Mouse (Mus musculus): ENCODE results near the gene Pdcd2l.
"Not testable (repeated sequence)": the region's sequence is repeated elsewhere in the genome, so short reads cannot be mapped to it uniquely, and the experiment has no call there.

Gene Pdcd2l

DNA sequence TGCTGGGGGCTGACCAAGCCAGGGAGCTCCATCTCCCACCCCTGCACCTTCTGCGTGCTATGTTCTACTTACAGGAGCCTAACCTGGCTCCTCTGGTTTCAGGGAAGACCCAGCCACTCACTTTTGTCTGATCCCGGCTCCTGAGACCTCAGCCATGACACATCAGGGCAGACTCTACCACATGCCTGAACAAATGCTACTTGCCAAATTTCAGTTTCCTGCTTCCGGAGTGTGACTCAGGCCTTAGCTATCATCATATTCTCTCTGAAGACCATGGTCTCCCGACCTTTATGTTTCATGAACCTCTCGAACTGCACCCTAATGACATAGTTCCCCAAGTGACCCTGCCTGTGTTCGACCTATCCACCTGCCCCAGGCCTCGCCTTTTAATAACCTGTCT lies 16.8 kb upstream of the Pdcd2l start:
- no peak for DNase-seq (ENCODE audit: low read depth, low spot score)

DNA sequence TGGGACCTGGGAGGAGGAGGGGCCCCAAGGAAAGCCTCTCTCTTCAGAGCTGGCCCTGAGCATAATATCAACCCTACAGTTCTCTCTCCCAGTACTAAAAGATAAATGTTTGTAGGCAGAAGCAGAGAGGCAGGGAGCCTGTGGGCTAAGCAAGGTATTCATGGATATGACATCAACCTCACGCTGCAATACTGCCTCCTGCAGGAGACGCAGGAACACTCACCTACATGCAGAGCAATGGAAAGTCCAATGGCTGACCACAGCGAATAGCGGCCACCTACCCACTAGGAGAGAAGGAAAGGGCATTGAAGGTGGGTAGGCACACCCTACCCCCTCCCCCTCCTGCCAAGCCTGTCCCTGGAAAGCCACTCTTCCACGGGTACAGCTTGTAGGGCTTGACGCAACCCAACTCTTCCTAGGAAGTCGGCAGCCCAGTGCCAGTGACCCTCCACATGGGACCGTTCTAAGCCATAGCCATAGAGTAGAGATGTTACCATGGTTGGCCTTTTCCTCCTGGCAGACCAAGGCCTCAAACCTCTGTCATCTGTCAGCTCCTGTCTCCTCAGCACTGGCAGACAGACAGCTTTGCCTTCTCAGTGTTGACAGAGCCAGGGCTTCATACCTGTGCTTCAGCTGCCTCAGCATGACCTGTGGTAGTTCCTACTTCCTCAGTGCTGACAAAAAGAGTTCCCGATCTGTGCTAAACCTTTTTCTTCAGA lies 11.7 kb upstream of the Pdcd2l start:
- DNase-seq (ENCODE audit: low read depth, low spot score): no peak

DNA sequence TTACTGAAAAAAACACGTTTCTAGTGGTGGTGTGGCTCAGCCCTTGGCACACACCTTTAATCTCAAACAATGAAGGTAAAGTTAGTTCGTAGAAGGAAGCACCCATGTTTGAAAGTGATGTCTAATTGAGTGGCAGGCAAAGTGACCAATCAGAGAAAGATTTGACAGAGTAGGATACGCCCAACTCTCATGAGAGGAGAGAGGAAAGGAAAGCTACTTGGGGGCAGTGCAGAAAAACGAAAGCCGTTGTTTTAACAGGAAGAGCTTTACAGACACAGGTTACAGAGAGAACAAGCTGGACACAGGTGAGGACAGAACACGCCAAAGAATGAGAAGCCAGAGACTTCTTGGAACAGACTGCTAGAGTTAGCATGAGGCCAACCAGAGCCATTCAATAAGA lies 9.9 kb upstream of the Pdcd2l start:
- no peak for DNase-seq (ENCODE audit: low read depth, low spot score)

DNA sequence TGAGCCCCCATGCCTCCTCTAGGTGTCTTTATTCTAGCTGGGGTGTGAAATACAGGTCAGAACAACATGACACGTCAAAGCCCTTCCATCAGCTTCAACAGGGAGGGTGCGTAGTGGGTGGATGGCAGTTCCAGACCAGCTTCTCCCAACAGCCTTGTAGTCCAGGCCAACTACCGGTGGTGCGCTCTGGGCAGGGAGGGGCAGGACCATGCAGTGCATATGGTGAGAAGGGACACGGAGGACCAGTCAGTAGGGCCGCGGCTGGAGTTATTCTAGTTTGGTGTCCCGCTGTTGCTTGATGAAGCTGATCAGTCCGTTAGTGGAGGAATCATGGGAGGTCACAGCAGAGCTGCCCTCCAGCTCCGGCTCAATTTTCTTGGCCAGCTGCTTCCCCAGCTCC lies 5.7 kb upstream of the Pdcd2l start:
- not testable (repeated sequence) for DNase-seq (ENCODE audit: low read depth, low spot score)

DNA sequence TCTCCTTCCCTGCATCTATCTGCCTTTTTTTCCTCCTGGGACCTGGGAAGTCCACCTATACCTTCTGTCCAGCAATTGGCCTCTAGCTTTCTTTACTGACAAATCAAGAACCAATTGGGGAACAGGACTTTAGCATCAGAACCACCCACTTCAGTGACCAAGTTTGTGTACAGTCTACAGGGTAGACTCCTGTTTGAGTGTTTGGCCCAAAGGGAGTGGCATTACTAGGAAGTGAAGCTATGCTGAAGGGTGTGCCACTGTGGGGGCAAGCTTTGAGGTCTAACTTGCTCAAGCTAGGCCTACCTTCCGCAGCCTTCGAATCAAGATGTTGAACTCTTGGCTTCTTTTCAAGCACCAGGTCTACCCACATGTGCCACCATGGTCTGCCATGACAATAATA lies 4.4 kb upstream of the Pdcd2l start:
- no peak for DNase-seq (ENCODE audit: low read depth, low spot score)

DNA sequence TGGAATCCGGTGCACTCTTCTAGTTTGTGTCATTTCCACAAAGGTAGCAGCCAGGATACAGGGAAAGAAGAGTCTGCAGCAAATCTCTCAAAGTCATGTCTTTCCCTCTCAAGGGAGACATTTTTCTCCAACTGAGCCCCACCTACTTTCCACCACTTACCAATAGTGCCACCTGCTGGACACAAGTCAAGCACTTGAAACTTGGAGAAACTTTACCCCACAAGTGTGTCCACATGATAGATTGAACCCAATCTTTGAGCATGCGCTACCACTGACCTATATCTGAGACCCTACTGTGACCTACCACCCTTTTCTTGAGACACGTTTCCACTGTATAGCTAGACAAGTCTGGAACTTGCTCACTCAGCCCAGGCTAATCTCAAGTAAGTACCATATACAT lies 1.9 kb upstream of the Pdcd2l start:
- peak; percentile 56 for DNase-seq (ENCODE audit: low read depth, low spot score)

DNA sequence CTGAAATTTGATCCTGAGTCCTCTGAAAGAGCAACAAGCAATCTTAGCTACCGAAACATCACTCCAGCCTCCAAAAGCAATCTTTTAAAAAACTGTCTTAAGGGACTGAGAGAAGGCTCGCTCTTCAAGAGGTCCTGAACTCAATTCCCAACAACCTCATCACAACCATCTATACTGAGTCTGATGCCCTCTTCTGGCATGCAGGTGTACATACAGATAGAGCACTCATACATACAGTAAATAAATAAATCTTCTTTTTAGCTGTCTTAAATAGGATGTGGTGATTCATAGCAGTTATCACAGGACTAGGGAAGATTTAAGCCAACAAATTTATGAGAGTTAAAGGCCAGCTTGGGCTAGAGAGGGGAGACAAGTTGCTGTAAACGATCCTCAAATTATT lies 829 bp downstream of the Pdcd2l start:
- DNase-seq (ENCODE audit: low read depth, low spot score): peak; percentile 11

DNA sequence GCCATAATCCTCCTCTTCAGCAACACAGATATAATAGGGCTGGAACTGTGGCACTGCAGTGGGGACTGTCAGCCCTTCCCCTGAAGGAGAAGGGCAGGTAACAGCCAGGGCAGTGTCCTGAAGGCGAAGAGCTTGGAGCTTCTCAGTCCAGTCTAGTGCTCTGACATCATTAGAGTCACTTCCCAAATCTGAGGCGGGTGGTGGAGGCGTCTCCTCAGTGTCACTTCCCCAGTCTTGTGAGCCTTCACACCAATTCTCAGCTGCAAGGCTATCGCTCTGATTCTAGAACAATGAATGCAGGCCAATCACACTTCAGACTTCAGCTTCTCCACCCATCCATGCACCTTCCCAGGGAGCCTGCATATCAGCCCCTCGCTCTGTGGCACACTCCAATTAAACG lies 3.6 kb downstream of the Pdcd2l start:
- peak; percentile 16 for DNase-seq (ENCODE audit: low read depth, low spot score)

DNA sequence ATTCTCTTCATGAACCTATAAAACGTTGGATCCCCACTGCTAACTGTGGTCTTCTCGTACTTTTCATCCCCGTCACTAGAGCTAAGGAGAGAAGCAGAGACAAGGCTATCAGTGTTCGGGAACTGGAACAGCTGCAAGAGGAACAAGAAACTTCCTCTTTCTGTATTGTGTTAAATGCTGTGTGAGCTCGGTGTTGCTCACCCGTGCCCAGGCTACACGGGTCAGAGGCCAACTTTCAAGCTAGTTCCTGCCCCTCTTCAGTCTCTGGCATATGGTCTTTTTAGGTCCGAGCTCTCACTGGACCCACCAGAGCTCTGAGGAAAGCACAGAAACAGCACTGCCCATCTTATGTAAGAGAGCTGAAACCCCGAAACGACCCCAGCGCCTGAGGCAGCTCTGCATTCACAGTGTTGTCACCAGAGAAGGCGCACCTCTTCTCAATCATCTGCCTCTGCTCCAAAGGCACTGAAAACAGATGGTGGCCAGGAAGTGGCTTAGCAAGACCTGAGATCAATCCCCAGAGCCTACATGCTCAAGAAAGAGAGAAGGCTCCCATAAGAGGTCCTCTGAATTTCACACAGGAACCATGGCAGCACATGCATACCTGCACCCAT lies 7.0 kb downstream of the Pdcd2l start:
- peak; percentile 18 for DNase-seq (ENCODE audit: low read depth, low spot score)

DNA sequence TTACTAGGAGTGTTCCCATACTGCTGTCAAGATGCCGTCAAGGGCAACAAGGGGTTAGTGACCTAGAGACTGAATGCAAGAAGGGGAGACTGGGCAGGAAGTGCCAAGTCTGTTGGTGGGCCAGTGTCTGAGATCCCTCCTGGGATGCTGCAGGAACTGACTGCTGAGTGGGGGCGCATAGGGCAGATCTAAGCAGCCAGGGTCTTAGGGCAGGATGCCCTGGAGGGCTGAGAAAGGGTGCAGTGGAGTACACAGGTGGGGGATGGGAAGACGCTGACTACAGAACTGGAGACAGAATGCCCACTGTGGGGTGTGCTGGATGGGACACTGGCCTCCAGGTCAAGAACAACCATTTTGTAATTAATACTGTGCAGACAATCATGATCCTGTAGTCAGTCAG lies 12.7 kb downstream of the Pdcd2l start:
- no peak for DNase-seq (ENCODE audit: low read depth, low spot score)

DNA sequence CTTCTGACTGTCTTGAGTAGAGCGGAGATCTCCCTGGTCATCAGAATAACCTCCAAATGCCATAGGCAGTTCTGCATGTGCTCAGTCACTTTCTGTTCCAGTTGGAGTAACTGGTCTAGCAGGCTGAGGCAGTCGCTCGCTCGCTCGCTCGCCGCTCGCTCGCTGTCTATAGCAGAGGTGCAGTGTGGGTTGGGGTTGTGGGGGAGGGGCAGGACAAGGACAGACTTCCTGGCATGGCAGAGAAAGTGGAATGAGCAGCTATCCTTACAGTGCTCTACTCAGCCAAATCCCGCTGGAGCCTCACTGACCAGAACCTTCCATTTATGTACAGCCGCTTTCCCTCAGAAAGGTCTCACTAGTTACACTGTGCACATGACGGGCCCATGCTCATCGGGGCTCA lies 13.1 kb downstream of the Pdcd2l start:
- DNase-seq (ENCODE audit: low read depth, low spot score): no peak

DNA sequence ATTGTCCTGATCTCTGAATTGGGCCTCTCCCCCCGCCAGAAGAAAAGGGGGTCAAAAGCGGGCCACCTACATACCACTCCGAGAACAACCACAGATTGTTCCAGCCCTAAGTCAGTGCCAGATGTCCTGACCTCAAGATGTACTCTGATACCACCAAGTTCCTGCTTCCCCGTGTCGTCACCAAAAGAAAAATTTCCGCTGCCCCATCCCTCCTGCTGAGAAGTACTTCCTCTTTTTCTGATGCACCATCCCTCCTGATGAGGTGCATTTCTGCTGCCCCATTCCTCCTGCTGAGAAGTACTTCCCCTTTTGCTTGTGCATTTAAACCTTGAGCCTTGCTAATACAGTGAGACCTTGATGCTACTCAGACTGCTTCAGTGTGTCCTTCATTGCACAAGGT lies 20.2 kb downstream of the Pdcd2l start:
- DNase-seq (ENCODE audit: low read depth, low spot score): not testable (repeated sequence)

DNA sequence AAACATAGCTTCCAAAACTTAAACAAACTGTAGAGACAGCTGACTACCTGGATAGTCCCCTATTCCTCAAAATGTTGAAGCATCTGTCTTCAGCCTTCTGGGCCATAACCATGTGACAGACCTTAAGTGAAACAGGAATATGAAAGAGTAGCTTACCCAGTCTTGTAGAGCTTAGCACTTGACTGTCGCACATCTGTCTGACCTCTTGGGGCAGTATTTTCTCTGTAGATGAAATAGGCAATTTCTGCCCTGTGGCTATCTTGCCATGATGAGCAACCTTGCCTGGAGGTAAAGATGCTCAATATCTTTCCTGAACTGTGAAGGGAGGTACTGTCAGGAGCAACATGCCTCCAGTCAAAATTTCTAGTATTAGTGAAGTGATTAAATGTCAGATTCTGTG lies 24.2 kb downstream of the Pdcd2l start:
- no peak for DNase-seq (ENCODE audit: low read depth, low spot score)

DNA sequence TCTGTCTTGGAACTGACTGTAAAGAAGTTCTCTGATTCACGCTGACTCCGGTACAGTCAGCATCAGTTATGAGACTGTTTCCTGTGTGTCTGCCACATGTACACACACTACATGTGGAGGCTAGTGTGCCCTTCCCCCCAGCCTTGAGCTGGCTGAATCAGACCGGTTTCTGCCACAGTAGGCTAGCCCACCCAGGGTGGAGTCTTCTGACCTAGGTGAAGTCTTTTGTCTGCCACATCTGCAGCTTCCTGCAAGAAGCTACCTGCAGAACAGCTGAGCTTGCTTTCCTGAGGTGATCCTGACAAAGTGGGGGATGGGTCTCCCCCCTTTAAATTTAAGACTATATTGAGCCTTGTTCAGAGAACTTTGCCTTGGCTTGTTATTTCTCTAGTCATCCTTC lies 27.0 kb downstream of the Pdcd2l start, which contains the start of gene Uba2:
Gene Uba2 (minus strand): TSS at position 146 of the 400 bp plus-strand sequence.
- DNase-seq (ENCODE audit: low read depth, low spot score): no peak

DNA sequence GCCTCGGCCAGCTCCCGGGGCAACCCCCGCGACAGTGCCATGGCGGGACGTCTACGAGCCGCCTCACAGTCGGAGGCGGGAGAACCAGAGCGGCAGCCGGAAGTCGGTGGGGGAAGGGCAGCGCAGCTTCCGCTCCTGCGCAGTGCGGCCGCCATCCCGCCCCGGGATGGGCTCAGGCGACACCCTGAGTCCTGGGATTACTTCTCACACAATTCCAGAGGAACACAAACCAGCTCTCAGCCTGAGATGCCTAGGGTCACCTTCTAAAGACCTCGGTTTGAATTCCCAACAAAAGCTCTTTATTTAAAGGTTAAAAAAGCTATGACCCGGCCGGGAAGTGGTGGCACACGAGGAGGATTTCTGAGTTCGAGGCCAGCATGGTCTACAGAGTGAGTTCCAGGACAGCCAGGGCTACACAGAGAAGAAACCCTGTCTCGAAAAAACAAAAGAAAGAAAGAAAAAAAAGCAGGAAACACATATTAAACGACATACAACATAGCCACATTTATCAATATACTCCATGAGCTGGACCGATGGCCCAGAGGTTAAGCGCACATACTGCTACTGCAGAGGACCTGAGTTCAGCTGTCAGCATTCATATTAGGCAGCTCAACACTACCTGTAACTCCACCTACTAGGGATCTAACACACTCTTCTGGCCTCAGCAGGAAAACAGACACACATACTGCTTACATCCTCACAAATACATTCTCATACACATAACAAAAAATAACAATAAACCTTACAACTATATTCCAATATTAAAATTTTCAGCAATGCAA lies 27.8 kb downstream of the Pdcd2l start:
- DNase-seq (ENCODE audit: low read depth, low spot score): peak; percentile 93

DNA sequence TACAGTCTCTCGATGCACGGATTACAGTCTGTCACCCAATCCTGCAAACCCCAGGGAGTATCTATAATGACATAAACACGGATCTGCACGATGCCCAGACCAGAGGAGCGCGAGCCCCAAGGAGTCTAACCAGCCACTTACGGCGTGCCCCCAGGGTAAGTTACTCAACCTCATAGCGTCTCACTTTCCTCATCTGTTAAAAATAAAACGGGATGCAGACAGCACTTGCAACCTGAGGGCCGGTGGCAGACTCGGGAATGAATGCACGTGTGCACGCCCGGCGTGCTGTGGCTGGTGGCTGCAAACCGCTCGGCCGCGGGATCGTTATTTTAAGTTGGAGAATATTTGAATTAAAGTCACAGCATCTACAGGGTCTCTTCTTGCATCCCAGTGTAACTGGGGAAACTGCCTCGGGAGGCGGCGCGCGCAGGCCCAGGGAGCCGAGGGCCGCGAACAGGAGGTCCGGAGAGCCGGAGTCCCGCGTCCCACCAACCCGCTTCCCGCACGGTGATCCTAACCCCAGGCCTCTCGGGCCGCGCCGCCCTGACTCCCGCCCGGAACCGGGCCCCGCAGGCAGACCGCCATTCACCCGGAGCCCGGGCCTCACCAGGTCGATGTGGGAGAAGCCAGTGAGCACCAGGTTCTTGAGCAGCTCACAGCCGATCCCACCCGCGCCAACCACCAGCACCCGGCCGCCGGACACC lies 28.5 kb downstream of the Pdcd2l start:
- peak; percentile 18 for DNase-seq (ENCODE audit: low read depth, low spot score)

DNA sequence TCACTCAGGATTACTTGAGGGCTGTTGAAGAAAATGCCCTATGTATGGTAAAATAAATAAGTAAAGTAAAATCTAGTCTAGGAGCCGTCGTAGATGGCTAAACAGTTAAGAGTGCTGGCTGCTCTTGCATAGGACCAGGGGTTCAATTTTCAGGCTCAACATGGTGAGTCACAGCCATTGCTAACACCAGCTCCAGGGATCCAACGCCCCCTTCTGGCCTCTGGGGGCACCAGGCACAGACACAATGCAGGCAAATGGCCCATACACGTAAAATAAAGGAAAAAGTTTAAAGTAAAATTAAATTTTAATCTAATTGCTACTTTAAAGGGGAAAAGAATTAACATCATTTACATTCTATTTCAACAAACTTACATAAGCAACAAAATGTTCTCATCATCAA lies 29.6 kb downstream of the Pdcd2l start:
- peak; percentile 44 for DNase-seq (ENCODE audit: low read depth, low spot score)

DNA sequence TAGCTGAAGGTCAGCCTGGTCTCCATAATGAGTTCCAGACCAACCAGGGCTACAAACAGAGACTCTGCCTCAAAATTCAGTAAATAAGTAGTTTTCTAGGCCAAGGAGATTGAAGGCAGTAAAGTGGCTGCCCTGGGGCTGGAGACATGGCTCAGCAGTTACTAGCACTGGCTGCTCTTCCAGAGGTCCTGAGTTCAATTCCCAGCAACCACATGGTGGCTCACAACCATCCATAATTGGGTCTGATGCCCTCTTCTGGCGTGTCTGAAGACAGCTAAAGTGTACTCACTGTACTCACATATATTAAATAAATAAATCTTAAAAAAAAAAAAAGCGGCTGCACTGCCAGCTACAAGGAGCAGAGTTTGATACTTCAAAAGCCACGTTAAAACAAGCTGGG lies 30.5 kb downstream of the Pdcd2l start:
- no peak for DNase-seq (ENCODE audit: low read depth, low spot score)

DNA sequence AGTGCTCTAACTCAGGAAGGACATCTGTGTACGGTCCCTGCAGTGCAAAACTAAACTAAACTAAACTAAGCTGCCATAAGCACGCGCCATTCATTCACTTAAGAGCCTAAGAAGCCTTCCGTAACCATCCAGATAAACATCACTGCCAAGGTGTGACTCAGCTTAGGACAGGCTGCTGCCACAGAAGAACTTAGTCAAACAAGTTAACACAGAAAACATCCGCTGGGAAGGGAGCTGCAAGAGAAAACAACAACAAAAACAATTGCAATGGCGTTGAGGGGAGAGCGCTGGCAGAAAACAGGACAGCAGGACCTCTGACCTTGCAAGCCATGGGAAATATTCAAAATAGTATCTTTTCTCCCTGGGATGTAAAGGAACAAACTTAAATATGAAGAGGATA lies 31.8 kb downstream of the Pdcd2l start:
- DNase-seq (ENCODE audit: low read depth, low spot score): no peak

DNA sequence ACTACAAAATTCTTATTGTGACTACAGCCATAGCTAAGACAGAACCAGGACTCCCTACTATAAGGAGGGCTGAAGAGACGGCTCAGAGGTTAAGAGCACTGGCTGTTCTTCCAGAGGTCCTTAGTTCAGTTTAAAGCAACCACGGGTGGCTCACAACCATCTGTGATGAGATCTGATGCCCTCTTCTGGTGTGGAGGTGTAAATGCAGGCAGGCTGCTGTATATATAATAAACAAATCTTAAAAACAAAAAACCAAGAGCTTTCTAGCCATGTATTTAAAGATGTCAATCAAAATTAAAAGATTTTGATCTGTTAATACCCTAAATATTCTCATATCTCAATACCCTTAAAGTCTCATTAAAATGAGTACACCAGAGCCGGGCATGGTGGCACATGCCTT lies 37.3 kb downstream of the Pdcd2l start:
- DNase-seq (ENCODE audit: low read depth, low spot score): no peak

DNA sequence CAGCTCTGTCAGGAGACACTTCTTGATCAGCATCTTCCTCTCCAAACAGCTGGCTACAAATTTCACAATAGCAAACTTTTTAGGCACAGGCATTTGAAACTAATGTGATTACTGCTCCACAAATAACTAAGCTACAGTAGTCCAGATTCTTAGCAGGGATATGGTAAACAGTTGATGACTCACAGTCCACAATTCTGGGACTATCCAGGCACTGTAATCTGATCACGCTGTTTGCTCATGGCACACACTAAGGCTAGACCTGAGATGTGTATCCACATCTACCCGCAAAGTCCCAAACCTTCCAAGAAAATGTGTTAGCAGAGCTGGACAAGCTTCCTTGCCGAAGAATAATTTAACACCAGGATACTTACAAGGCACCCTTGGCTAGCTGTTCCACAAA lies 38.5 kb downstream of the Pdcd2l start:
- peak; percentile 19 for DNase-seq (ENCODE audit: low read depth, low spot score)

DNA sequence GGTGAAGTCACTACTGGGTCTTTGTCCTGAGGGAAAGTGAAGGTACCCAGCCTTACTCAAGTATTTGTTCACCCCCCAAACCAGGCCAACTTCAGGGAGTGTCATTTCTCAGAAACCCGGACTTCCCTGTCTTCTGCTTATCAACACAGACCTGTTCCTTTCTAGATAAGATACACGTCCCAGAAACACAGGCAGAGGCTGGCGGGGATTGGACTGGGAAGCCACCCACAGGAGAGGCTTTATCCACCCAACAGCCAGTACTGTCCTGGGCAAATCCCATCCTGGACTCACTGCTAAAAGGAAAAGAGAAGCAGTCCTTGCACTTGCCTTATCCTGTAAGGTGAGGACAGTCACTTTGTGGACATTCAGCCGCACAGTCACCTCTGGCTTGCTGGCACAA lies 49.3 kb downstream of the Pdcd2l start:
- DNase-seq (ENCODE audit: low read depth, low spot score): no peak

All from brain, adult 2 months (tissue).